Mouse (Mus musculus) forebrain, embryonic 16.5 days (tissue): Measurements from ENCODE around the gene Cfap46. TPM values are rescaled to one million over a fixed set of nuclear protein-coding genes. Genes with fewer than 3 reads are reported as not detected.
"Not testable (repeated sequence)": the region's sequence is repeated elsewhere in the genome, so short reads cannot be mapped to it uniquely, and the experiment has no call there.

Experiments used
- ATAC-seq: fragments of 200-750 bp; cut with Nextera tagmentation; 2 replicates; pipeline ENCODE4 v1.8.0; 2017; ENCODE audit warnings: mild to moderate bottlenecking, moderate library complexity
- H3K27ac ChIP-seq: fragments of 300-500 bp; sonication (generic); 2 replicates; pipeline ENCODE4 v1.5.1; 2014; ENCODE audit warnings: low read length, control low read depth
- H3K27me3 ChIP-seq: fragments of 300-500 bp; sonication (generic); replicated peaks from 2 replicates; pipeline ENCODE4 v1.6.1; 2014; ENCODE audit warnings: low read length; ENCODE audit not compliant: control insufficient read depth, insufficient read depth
- H3K36me3 ChIP-seq: fragments of 300-500 bp; sonication (generic); 2 replicates; pipeline ENCODE4 v1.6.1; 2014; ENCODE audit not compliant: control insufficient read depth, insufficient read depth
- H3K4me1 ChIP-seq: fragments of 300-500 bp; sonication (generic); replicated peaks from 2 replicates; pipeline ENCODE4 v1.6.1; 2014; ENCODE audit warnings: low read length; ENCODE audit not compliant: control insufficient read depth, insufficient read depth
- H3K4me2 ChIP-seq: fragments of 300-500 bp; sonication (generic); 2 replicates; pipeline ENCODE4 v1.6.1; 2014; ENCODE audit warnings: mild to moderate bottlenecking, low read length, control low read depth
- H3K4me3 ChIP-seq: fragments of 300-500 bp; sonication (generic); replicated peaks from 2 replicates; pipeline ENCODE4 v1.5.1; 2014; ENCODE audit warnings: mild to moderate bottlenecking, low read length, control low read depth
- H3K9ac ChIP-seq: fragments of 300-500 bp; sonication (generic); replicated peaks from 2 replicates; pipeline ENCODE4 v1.6.1; 2014; ENCODE audit warnings: low read depth, low read length, control low read depth
- H3K9me3 ChIP-seq: fragments of 300-500 bp; sonication (generic); 2 replicates; pipeline ENCODE4 v1.6.1; 2016; ENCODE audit warnings: low read length; ENCODE audit not compliant: control insufficient read depth
- WGBS: fragments of 180-500 bp; shearing (Covaris S2); extraction: QIAGEN DNeasy Blood & Tissue Kit; methylation state at CpG from one replicate; pipeline ENCODE4 v1.1.7; 2014; 5-methylcytosine and 5-hydroxymethylcytosine counted together
- polyA plus RNA-seq: library from polyadenylated mRNA; unstranded; fragments of >200 nt; fragmentation: Nextera tagmentation; extraction: Ambion mirVana; gene quantifications from 2 replicates; pipeline ENCODE4 v1.2.1, GENCODE M21; 2015

Gene Cfap46
- polyA plus RNA-seq, 1 experiment from 2014 or later = 1.9 TPM

DNA sequence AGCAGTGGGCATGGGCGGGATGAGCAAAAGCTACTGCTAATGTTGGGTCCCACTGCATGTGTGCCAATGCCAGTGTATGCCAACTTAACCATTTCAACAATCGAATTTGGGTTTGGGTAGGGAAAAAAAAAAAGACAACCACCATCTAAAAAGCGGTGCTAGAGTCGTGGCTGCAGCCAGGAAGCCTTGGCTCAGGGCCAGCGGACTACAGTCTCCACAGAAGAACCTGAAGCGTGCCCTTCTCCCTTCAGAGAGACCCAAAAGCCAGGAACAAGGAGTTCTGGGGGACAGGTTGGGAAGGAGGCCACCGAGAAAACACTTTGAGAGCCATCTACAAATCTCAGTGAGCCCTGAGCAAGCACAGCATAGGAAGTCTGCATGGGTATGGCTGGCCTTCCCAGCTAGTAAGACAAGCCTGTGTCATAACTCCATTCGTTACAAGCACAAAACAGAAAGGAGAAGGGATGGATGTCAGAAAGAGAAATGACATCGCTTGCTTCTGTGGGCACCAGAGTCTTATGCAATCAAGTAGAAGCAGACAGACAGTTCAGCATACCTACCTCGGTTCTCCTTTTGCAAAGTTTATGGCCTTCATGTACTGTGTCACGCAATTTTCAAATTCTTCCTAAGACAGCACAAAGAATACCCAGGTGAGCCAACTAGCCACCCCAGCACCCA, 1.6 kb downstream of the Cfap46 start:
- Histone ChIP-seq H3K4me2 (no peak overlapping the region), H3K27ac (no peak overlapping the region), H3K9me3 (no peaks in the 10 kb centered on the region), H3K9ac (no peak overlapping the region), H3K4me1 (peaks cover 16% of the 10 kb centered on the region), H3K4me3 (no peak overlapping the region), H3K36me3 (no peaks in the 10 kb centered on the region), H3K27me3 (no peaks in the 10 kb centered on the region)
- WGBS = 73% methylated on average over 11 of the region's 11 CpGs
- no peak for ATAC-seq

DNA sequence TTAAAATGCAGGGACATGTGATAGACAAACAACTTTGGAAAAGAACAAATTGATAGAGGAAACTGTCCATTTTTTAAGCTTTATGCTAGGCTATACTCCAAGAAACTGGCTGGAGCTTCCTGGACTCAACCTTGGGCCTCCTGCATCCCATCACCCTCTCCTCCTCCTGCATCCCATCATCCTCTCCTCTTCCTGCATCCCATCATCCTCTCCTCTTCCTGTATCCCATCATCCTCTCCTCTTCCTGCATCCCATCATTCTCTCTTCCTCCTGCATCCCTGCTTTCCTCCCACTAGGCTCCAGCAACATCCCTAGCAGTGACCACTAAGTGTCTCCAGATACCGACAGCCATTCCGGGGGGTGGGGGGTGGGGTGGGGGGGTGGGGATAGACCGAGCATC, 7.2 kb downstream of the Cfap46 start:
- WGBS = 85% methylated on average over 3 of the region's 3 CpGs
- Histone ChIP-seq H3K9me3 (no peaks in the 10 kb centered on the region), H3K27ac (no peak overlapping the region), H3K4me2 (no peak overlapping the region), H3K9ac (no peak overlapping the region), H3K27me3 (no peaks in the 10 kb centered on the region), H3K4me1 (no peaks in the 10 kb centered on the region), H3K36me3 (no peaks in the 10 kb centered on the region), H3K4me3 (no peak overlapping the region)
- no peak for ATAC-seq

DNA sequence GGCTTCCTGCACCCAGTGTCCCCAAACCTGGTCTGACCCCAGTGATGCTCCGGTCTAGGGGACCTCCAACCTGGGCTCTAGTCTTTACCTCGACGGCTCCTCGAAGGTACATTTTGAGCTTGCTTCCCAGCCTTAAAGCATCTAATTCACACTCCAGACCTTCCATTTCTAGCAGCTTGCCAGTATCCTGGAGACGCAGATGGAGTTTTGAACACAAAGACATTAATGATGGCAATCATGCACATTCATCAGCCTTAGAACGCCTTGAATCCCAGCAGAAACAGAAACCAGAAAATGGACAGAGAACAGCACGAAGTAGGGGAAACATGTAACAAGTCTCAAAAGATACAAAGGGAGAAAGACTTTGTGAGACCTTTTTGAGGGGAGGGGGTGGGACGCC, 16.7 kb downstream of the Cfap46 start:
- no peak overlapping the region for H3K4me3 ChIP-seq
- no peak overlapping the region for H3K4me2 ChIP-seq
- peaks cover 8% of the 10 kb centered on the region for H3K4me1 ChIP-seq
- H3K27ac ChIP-seq = peak overlapping the region; percentile 67
- no peaks in the 10 kb centered on the region for H3K36me3 ChIP-seq
- no peak overlapping the region for H3K9ac ChIP-seq
- no peaks in the 10 kb centered on the region for H3K9me3 ChIP-seq
- ATAC-seq = peak; percentile 73
- 47% methylated on average over 8 of the region's 8 CpGs for WGBS
- H3K27me3 ChIP-seq = no peaks in the 10 kb centered on the region

DNA sequence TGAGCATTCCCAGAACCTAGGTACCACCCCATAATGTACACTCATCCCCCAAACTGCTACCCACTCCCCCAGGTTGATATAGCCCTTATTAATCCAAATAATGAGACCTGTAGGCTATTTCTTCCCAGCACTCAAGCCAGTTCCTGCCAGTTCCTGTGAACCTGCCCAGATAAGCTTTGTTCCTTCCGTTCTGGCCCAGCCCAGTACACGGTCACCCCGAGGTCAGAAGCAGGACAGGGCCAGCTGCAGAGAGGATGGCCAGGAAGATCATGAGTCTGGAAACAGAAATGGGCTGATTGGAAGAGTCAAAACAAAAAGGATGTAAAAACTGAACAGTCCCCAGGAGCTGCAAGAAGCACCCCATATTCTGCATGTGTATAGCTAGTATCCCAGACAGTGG, 20.3 kb downstream of the Cfap46 start:
- 72% methylated on average over 3 of the region's 3 CpGs for WGBS
- H3K27me3 ChIP-seq = no peaks in the 10 kb centered on the region
- ATAC-seq = no peak

DNA sequence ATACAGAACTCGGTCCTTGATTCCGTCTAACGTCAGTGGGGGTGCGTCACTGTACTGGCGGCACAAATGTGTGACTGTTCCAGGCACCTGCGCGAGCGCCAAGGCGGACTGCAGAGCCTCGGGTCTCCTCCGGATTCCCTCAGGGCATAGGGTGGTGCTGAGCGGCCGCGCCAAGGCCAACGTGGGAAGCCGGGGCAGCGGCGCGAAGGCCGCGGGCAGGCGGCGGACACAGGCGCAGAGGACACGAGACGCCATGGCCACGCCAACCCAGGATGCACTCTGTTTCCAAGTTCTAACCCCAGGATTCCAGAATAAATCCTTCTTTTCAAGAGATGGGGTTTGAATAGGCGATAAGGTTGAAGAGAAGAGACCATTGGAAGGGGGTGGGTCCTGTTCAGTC, 23.7 kb downstream of the Cfap46 start:
- not testable (repeated sequence) for H3K9ac ChIP-seq, H3K36me3 ChIP-seq, H3K4me1 ChIP-seq, H3K4me2 ChIP-seq, ATAC-seq, H3K9me3 ChIP-seq, H3K27ac ChIP-seq, H3K4me3 ChIP-seq, H3K27me3 ChIP-seq
- 95% methylated on average over 27 of the region's 28 CpGs for WGBS

More for the DNA sequence above, 20.3 kb downstream of the Cfap46 start:
- no peak overlapping the region for H3K9ac ChIP-seq
- no peak overlapping the region for H3K27ac ChIP-seq
- H3K9me3 ChIP-seq = no peaks in the 10 kb centered on the region
- no peaks in the 10 kb centered on the region for H3K36me3 ChIP-seq
- no peak overlapping the region for H3K4me2 ChIP-seq
- H3K4me1 ChIP-seq = peaks cover 8% of the 10 kb centered on the region
- H3K4me3 ChIP-seq = no peak overlapping the region

DNA sequence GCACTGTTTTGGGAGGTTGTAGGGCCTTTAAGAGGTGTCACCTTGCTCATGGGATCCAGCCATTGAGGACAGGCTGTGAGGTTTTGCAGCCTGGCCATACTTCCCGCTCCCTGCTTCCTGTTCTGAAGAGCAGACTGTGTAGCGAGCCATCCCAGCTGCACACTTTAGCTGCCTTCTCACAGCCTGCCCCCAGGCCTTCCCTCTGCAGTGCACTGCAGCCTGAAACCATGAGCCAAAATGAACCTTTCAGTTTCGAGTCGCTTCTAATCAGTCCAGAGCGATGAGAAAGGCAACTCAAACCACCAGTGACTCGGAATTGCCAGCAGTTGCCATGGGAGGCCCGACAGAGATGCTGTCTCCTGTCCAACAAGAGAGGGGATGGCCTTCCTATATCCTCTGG, 33.9 kb downstream of the Cfap46 start:
- H3K36me3 ChIP-seq = no peaks in the 10 kb centered on the region
- no peak overlapping the region for H3K4me2 ChIP-seq
- H3K27me3 ChIP-seq = no peaks in the 10 kb centered on the region
- H3K9ac ChIP-seq = no peak overlapping the region
- 82% methylated on average over 7 of the region's 7 CpGs for WGBS
- H3K4me3 ChIP-seq = no peak overlapping the region
- 0 out of 2 replicates have a peak, but pooled peaks cover under 1% of the 10 kb centered on the region for H3K4me1 ChIP-seq
- no peak overlapping the region for H3K27ac ChIP-seq
- no peak for ATAC-seq
- no peaks in the 10 kb centered on the region for H3K9me3 ChIP-seq

DNA sequence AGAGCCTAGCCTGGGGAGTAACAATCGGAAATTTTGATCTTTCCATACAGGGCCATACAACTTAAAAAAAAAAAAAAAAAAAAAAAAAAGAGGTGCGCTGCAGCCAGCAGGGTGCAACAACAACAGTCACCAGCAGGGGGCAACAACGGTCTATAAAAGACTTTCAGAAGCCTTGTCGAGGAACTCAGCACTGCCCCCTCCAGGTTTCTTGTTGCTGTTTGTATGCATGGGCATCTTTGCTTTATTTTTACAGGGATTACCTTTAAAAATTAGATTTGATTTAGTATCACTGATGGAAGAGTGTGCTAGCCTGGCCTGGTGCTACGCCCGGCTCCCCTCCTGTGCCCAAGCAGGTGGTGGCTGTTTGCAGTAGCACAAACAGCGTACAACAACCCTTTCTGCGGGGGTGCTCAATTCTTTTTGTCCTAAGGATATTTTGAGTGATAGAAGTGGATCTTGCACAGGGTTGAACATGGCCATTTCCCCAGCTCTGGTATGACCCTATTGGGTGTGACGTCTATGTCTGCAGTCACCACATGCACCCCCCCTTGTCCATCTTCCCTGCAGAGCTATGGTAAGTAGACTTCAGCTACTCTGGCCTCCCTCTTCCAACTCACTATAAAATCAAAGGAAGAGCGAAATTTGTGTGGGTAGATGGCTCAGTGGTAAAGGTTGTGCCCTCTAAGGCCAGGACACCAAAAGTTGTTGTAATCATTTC, 35.4 kb downstream of the Cfap46 start:
- Histone ChIP-seq H3K4me3 (no peak overlapping the region), H3K9ac (no peak overlapping the region), H3K4me1 (no peaks in the 10 kb centered on the region), H3K27me3 (no peaks in the 10 kb centered on the region), H3K4me2 (no peak overlapping the region), H3K9me3 (no peaks in the 10 kb centered on the region), H3K27ac (no peak overlapping the region), H3K36me3 (no peaks in the 10 kb centered on the region)
- WGBS = 41% methylated on average over 10 of the region's 10 CpGs
- peak; percentile 43; the same call in 1 of the 2 replicates for ATAC-seq

DNA sequence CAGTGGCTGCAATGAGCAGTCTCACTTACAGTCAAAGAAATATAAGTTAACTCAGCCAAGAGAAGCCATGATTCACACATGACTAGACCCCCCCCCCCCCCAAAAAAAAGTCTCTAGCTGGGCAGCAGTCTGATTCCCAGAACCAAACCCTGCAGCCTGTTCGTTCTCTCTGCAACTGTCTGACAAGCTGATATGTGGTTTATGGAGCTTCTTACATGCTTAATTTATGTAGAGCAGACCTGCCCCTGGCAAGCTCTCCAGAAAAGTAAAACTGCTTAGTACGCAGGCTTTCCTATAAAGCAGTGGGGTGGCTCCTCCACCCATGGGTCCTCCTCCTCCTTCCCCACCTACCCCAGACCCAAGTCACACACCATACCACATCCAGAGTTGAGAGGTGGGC, 50.2 kb downstream of the Cfap46 start:
- no peaks in the 10 kb centered on the region for H3K27me3 ChIP-seq
- H3K27ac ChIP-seq = no peak overlapping the region
- no peaks in the 10 kb centered on the region for H3K9me3 ChIP-seq
- H3K4me1 ChIP-seq = peaks cover 5% of the 10 kb centered on the region
- WGBS = 76% methylated on average over 2 of the region's 2 CpGs
- H3K9ac ChIP-seq = no peak overlapping the region
- no peaks in the 10 kb centered on the region for H3K36me3 ChIP-seq
- H3K4me3 ChIP-seq = no peak overlapping the region
- no peak overlapping the region for H3K4me2 ChIP-seq
- peak; percentile 38; the same call in 1 of the 2 replicates for ATAC-seq

DNA sequence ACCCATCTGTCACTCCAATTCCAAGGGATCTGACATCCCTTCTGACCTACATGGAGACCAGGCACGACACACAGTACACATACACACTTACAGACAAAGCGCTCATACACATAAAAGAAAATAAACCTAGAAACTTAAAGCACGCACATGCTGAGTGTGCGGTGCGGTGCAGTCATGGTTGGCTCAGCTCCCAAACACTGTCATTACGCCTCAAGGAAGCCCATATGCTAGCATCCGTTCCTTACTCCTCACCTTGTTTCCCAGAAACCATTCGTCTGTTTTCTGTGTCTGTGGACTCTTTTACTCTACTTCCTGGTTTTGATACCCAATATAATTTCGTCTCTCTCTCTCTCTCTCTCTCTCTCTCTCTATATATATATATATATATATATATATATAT, 58.5 kb downstream of the Cfap46 start:
- Histone ChIP-seq H3K4me2 (no peak overlapping the region), H3K4me3 (no peak overlapping the region), H3K27ac (0 out of 2 replicates have a peak overlapping the region, but pooled peaks have one; percentile 16), H3K9ac (no peak overlapping the region), H3K9me3 (no peaks in the 10 kb centered on the region), H3K36me3 (no peaks in the 10 kb centered on the region), H3K4me1 (peaks cover 4% of the 10 kb centered on the region; the same call in 1 of the 2 replicates), H3K27me3 (0 out of 2 replicates have a peak, but pooled peaks cover 2% of the 10 kb centered on the region)
- 57% methylated on average over 9 of the region's 9 CpGs for WGBS
- ATAC-seq = peak; percentile 69; the same call in 1 of the 2 replicates
